Mouse (Mus musculus) neural tube, embryonic 15.5 days (tissue): ENCODE measurements around the gene Ntn3. TPM values are rescaled to one million over a fixed set of nuclear protein-coding genes. Genes with fewer than 3 reads are reported as not detected.

ENCODE experiments used
- ATAC-seq: fragments of 200-750 bp; cut with Nextera tagmentation; 2 replicates; pipeline ENCODE4 v1.8.0; 2017; ENCODE audit warnings: mild to moderate bottlenecking, moderate TSS enrichment, moderate library complexity; ENCODE audit not compliant: low FRiP score
- H3K27ac ChIP-seq: fragments of 300-500 bp; sonication (generic); replicated peaks from 2 replicates; pipeline ENCODE4 v1.5.1; 2015; ENCODE audit warnings: mild to moderate bottlenecking, inconsistent platforms
- H3K27me3 ChIP-seq: fragments of 300-500 bp; sonication (generic); replicated peaks from 2 replicates; pipeline ENCODE4 v1.6.1; 2015; ENCODE audit warnings: inconsistent platforms
- H3K36me3 ChIP-seq: fragments of 300-500 bp; sonication (generic); 2 replicates; pipeline ENCODE4 v1.6.1; 2015; ENCODE audit warnings: inconsistent platforms
- H3K4me1 ChIP-seq: fragments of 300-500 bp; sonication (generic); 2 replicates; pipeline ENCODE4 v1.6.1; 2015; ENCODE audit warnings: inconsistent platforms
- H3K4me2 ChIP-seq: fragments of 300-500 bp; sonication (generic); 2 replicates; pipeline ENCODE4 v1.6.1; 2015; ENCODE audit warnings: inconsistent platforms, mild to moderate bottlenecking, moderate library complexity
- H3K4me3 ChIP-seq: fragments of 300-500 bp; sonication (generic); replicated peaks from 2 replicates; pipeline ENCODE4 v1.5.1; 2015; ENCODE audit warnings: mild to moderate bottlenecking, inconsistent platforms
- H3K9ac ChIP-seq: fragments of 300-500 bp; sonication (generic); replicated peaks from 2 replicates; pipeline ENCODE4 v1.6.1; 2015; ENCODE audit warnings: mild to moderate bottlenecking, inconsistent platforms
- H3K9me3 ChIP-seq: fragments of 300-500 bp; sonication (generic); replicated peaks from 2 replicates; pipeline ENCODE4 v1.6.1; 2016; ENCODE audit warnings: inconsistent platforms
- WGBS: fragments of 180-500 bp; shearing (Covaris S2); methylation state at CpG from one replicate; pipeline ENCODE4 v1.1.7; 2015; ENCODE audit warnings: mixed read lengths; 5-methylcytosine and 5-hydroxymethylcytosine counted together
- polyA plus RNA-seq: library from polyadenylated mRNA; unstranded; fragments of >200 nt; fragmentation: Nextera tagmentation; extraction: Ambion mirVana; gene quantifications from 2 replicates; pipeline ENCODE4 v1.2.1, GENCODE M21; 2015

The Ntn3 gene
- polyA plus RNA-seq, 1 experiment from 2014 or later = 6.0 TPM

DNA sequence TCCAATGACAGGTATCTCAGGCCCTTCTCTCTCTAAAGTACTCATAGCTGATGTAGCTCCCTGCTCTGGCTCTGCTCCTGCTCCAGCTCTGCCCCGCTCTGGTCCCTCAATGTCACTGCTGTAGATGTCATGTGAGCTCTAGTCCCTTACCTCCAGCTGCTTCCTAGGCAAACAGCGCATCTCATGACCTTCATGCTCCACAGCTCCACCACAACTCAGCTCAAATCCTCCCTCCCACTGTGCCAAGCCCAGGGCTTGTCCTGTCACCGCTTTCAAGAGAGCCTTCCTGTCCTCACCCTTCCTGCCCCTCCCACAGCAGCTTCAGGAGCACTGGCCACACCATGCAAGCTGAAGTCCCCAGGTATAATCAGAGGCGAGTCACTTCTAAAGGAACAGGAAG is 9.6 kb downstream of the Ntn3 start:
- WGBS = 63% methylated on average over 4 of the region's 4 CpGs
- no peak overlapping the region for H3K4me3 ChIP-seq
- H3K27ac ChIP-seq = no peak overlapping the region
- H3K9ac ChIP-seq = no peak overlapping the region
- no peak for ATAC-seq
- H3K9me3 ChIP-seq = no peaks in the 10 kb centered on the region
- no peaks in the 10 kb centered on the region for H3K27me3 ChIP-seq
- H3K36me3 ChIP-seq = no peaks in the 10 kb centered on the region
- peaks cover 49% of the 10 kb centered on the region for H3K4me1 ChIP-seq
- no peak overlapping the region for H3K4me2 ChIP-seq

GRCm38 (mm10) chr17:24199252-24199651 is 10.1 kb downstream of the Ntn3 start:
- no peak overlapping the region for H3K4me3 ChIP-seq
- H3K27me3 ChIP-seq = no peaks in the 10 kb centered on the region
- H3K9ac ChIP-seq = no peak overlapping the region
- H3K9me3 ChIP-seq = no peaks in the 10 kb centered on the region
- no peaks in the 10 kb centered on the region; the same call in 1 of the 2 replicates for H3K36me3 ChIP-seq
- peaks cover 44% of the 10 kb centered on the region for H3K4me1 ChIP-seq
- WGBS = 88% methylated on average over 4 of the region's 4 CpGs
- H3K4me2 ChIP-seq = no peak overlapping the region
- no peak overlapping the region for H3K27ac ChIP-seq
- no peak for ATAC-seq

DNA sequence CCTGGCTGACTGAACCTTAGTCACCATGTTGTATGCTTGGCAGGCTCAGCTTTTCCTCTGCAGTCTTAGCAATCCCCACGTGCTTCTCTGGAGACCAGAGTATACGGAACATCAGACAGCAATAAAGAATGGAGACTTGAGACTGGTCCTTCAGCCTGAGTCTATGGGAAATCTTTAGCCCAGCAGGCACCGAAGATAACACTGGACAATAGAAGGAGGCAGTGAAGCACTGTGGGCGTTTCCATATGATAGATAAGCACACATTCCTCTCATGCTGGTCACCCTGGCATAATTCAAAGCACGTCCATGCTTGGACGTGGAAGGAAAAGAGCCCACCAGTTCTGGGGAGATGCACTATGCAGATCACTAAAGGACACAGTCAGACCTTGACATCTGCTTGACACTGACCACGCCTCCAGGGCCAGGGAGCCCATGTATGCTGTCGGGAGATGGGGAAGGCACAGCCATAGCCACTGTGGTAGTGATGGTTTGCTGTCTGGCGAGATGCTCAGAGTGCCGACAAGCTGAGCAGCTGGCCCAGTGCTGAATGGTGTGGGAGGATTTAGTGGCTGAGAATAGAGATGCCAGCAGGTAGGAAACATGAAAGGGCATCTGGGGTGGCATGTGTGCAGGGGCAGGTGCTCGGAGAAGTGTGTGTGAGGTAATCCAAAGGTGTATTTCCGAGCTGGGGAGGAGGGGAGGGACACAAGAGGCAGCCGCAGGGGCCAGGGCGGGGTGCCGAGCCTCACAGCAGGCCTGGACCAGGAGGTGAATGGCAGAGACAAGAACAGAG is 12.1 kb downstream of the Ntn3 start:
- WGBS = 67% methylated on average over 15 of the region's 15 CpGs
- Histone ChIP-seq H3K27ac (no peak overlapping the region), H3K36me3 (no peaks in the 10 kb centered on the region; the same call in 1 of the 2 replicates), H3K27me3 (no peaks in the 10 kb centered on the region), H3K9ac (no peak overlapping the region), H3K9me3 (no peaks in the 10 kb centered on the region), H3K4me1 (peaks cover 24% of the 10 kb centered on the region), H3K4me3 (no peak overlapping the region), H3K4me2 (no peak overlapping the region)
- ATAC-seq = no peak

- H3K27me3 ChIP-seq = no peaks in the 10 kb centered on the region
- WGBS = 68% methylated on average over 2 of the region's 2 CpGs
- no peak overlapping the region for H3K4me3 ChIP-seq
- no peak overlapping the region for H3K9ac ChIP-seq
- H3K4me2 ChIP-seq = no peak overlapping the region
- no peak for ATAC-seq
- H3K36me3 ChIP-seq = no peaks in the 10 kb centered on the region; the same call in 1 of the 2 replicates
- H3K9me3 ChIP-seq = no peaks in the 10 kb centered on the region
- no peak overlapping the region for H3K27ac ChIP-seq
- H3K4me1 ChIP-seq = 0 out of 2 replicates have a peak, but pooled peaks cover 8% of the 10 kb centered on the region
Observed at GRCm38 (mm10) chr17:24195349-24195748, 14.0 kb downstream of the Ntn3 start.

DNA sequence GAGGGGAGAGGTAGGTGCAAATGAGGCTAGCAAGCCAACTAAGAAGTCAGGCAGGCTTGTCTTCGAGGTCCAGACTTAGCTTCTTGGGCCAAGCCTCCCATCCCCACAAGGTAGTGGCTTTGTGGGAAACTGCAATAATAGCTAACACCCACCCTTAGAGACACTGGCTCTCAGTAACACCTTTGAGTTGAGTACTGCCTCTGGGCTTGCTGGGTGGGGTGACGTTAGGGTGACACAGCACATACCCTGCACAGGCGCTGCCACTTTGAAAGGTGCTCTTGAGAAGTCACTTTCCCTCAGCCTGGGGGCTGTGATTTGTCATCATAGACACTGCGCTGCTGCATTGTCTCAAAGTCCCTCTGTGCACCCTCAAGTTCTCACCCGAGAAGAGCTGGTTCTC is 15.6 kb downstream of the Ntn3 start:
- Histone ChIP-seq H3K9ac (no peak overlapping the region), H3K4me3 (no peak overlapping the region), H3K4me1 (no peaks in the 10 kb centered on the region), H3K4me2 (no peak overlapping the region), H3K36me3 (peaks cover 2% of the 10 kb centered on the region), H3K27ac (no peak overlapping the region), H3K27me3 (no peaks in the 10 kb centered on the region), H3K9me3 (no peaks in the 10 kb centered on the region)
- no peak for ATAC-seq
- WGBS = 94% methylated on average over 5 of the region's 5 CpGs

GRCm38 (mm10) chr17:24193268-24193667 is 16.1 kb downstream of the Ntn3 start:
- Histone ChIP-seq H3K9ac (no peak overlapping the region), H3K4me3 (no peak overlapping the region), H3K9me3 (no peaks in the 10 kb centered on the region), H3K27me3 (no peaks in the 10 kb centered on the region), H3K27ac (no peak overlapping the region), H3K4me2 (no peak overlapping the region), H3K4me1 (no peaks in the 10 kb centered on the region), H3K36me3 (peaks cover 6% of the 10 kb centered on the region)
- 90% methylated on average over 8 of the region's 8 CpGs for WGBS
- ATAC-seq = no peak

GRCm38 (mm10) chr17:24192848-24193247 is 16.5 kb downstream of the Ntn3 start:
- 88% methylated on average over 8 of the region's 8 CpGs for WGBS

DNA sequence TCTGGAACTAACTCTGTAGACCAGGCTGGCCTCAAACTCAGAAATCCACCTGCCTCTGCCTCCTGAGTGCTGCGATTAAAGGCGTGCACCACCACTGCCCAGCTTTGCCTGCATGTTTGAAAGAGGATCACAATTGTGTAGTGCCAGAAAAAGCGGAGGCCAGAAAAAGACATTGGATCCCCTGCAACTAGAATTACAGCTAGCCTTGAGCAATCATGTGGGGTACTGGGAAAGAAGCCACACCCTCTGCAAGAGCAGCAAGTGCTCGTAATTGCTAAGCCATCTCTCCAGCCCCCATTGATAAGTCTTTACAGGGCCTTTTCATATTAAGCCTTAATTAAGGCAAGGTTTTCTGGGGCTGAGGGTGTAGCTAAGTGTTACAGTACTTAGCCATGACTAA is 17.9 kb downstream of the Ntn3 start:
- H3K36me3 ChIP-seq = peaks cover 14% of the 10 kb centered on the region
- WGBS = 80% methylated on average over 4 of the region's 4 CpGs
- no peaks in the 10 kb centered on the region for H3K27me3 ChIP-seq
- H3K4me1 ChIP-seq = no peaks in the 10 kb centered on the region
- H3K9me3 ChIP-seq = no peaks in the 10 kb centered on the region
- no peak overlapping the region for H3K27ac ChIP-seq
- H3K9ac ChIP-seq = no peak overlapping the region
- no peak overlapping the region for H3K4me3 ChIP-seq
- H3K4me2 ChIP-seq = no peak overlapping the region
- no peak for ATAC-seq

More at GRCm38 (mm10) chr17:24192848-24193247, 16.5 kb downstream of the Ntn3 start:
- Histone ChIP-seq H3K9me3 (no peaks in the 10 kb centered on the region), H3K27me3 (no peaks in the 10 kb centered on the region), H3K4me1 (no peaks in the 10 kb centered on the region), H3K36me3 (peaks cover 8% of the 10 kb centered on the region), H3K9ac (no peak overlapping the region), H3K27ac (no peak overlapping the region), H3K4me3 (no peak overlapping the region), H3K4me2 (no peak overlapping the region)
- no peak for ATAC-seq

DNA sequence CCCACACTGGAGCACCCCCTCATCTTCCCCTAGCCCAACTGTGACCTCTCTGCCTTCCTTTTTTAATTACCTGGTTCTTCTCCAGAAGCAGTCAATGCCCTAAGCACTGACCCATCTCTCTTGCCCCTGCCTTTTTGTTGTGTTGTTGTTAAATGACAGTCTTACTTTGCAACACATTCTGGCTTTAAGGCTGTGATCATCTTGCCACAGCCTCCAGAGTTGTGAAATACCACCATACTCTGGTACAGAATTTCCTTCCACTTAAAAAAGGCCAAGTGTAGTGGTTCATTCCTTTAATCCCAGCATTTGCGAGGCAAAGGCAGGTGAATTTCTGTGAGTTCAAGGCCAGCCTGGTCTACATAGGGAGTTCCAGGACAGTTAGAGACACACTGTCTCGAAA is 18.4 kb downstream of the Ntn3 start:
- Histone ChIP-seq H3K4me2 (no peak overlapping the region), H3K27me3 (no peaks in the 10 kb centered on the region), H3K9me3 (no peaks in the 10 kb centered on the region), H3K4me3 (no peak overlapping the region), H3K27ac (no peak overlapping the region), H3K4me1 (no peaks in the 10 kb centered on the region), H3K36me3 (peaks cover 14% of the 10 kb centered on the region), H3K9ac (no peak overlapping the region)
- 86% methylated on average over 2 of the region's 2 CpGs for WGBS
- ATAC-seq = no peak

GRCm38 (mm10) chr17:24174259-24174658 is 35.1 kb downstream of the Ntn3 start:
- no peak for ATAC-seq
- no peaks in the 10 kb centered on the region for H3K9me3 ChIP-seq

GRCm38 (mm10) chr17:24173423-24173822 is 35.9 kb downstream of the Ntn3 start:
- 5% methylated on average over 3 of the region's 3 CpGs for WGBS
- Histone ChIP-seq H3K9ac (no peak overlapping the region; the same call in 1 of the 2 replicates), H3K4me2 (no peak overlapping the region), H3K36me3 (no peaks in the 10 kb centered on the region), H3K27ac (no peak overlapping the region), H3K9me3 (no peaks in the 10 kb centered on the region), H3K27me3 (no peaks in the 10 kb centered on the region), H3K4me1 (peaks cover 8% of the 10 kb centered on the region), H3K4me3 (no peak overlapping the region)
- no peak for ATAC-seq

More at GRCm38 (mm10) chr17:24174259-24174658, 35.1 kb downstream of the Ntn3 start:
- no peak overlapping the region for H3K4me2 ChIP-seq
- no peaks in the 10 kb centered on the region for H3K27me3 ChIP-seq
- no peaks in the 10 kb centered on the region for H3K36me3 ChIP-seq
- peaks cover 8% of the 10 kb centered on the region for H3K4me1 ChIP-seq
- no peak overlapping the region for H3K4me3 ChIP-seq
- H3K9ac ChIP-seq = no peak overlapping the region
- no peak overlapping the region for H3K27ac ChIP-seq
- WGBS = 79% methylated on average over 3 of the region's 3 CpGs

- Histone ChIP-seq H3K27ac (no peak overlapping the region), H3K4me3 (no peak overlapping the region), H3K4me1 (peaks cover 24% of the 10 kb centered on the region), H3K9me3 (no peaks in the 10 kb centered on the region), H3K9ac (no peak overlapping the region), H3K27me3 (no peaks in the 10 kb centered on the region), H3K4me2 (no peak overlapping the region), H3K36me3 (peaks cover 3% of the 10 kb centered on the region)
- WGBS = 89% methylated on average over 4 of the region's 4 CpGs
- no peak for ATAC-seq
Observed at GRCm38 (mm10) chr17:24171738-24172137, 37.6 kb downstream of the Ntn3 start.
